Mouse (Mus musculus): ENCODE data around the gene Wdr45. TPM values are rescaled to one million over a fixed set of nuclear protein-coding genes. Genes with fewer than 3 reads are reported as not detected.
A peak's percentile ranks its signal among the peaks of the same experiment; 100 is the strongest.
"Not testable (repeated sequence)": the region's sequence is repeated elsewhere in the genome, so short reads cannot be mapped to it uniquely, and the experiment has no call there.

Wdr45 gene
- polyA plus RNA-seq, 1 experiment from 2014 or later: 18.7 TPM

- Histone ChIP-seq H3K4me3 (ENCODE audit: low read depth, low read length) (no peak overlapping the region), H3K9me3 (ENCODE audit: control insufficient read depth, low read length) (no peaks in the 10 kb centered on the region), H3K9ac (ENCODE audit: low read depth, low read length) (no peak overlapping the region), H3K27me3 (replicated peaks; ENCODE audit: control insufficient read depth, insufficient read depth, low read length) (no peaks in the 10 kb centered on the region), H3K36me3 (ENCODE audit: control insufficient read depth, insufficient read depth, low read length) (no peaks in the 10 kb centered on the region), H3K4me2 (ENCODE audit: low read depth, low read length) (no peak overlapping the region), H3K27ac (replicated peaks; ENCODE audit: low read depth, low read length) (no peak overlapping the region), H3K4me1 (ENCODE audit: control insufficient read depth, insufficient read depth, low read length) (no peaks in the 10 kb centered on the region)
- 34% methylated on average over 4 of the region's 4 CpGs for WGBS
- no peak for ATAC-seq (ENCODE audit: low read depth)
- no peak for DNase-seq (ENCODE audit: low spot score)
Observed at GRCm38 (mm10) chrX:7692862-7693261, 21.3 kb upstream of the Wdr45 start.

- Histone ChIP-seq H3K4me2 (ENCODE audit: low read depth, low read length) (peak overlapping the region; percentile 46), H3K27ac (replicated peaks; ENCODE audit: low read depth, low read length) (no peak overlapping the region), H3K9me3 (ENCODE audit: control insufficient read depth, low read length) (no peaks in the 10 kb centered on the region), H3K4me1 (ENCODE audit: control insufficient read depth, insufficient read depth, low read length) (no peaks in the 10 kb centered on the region), H3K27me3 (replicated peaks; ENCODE audit: control insufficient read depth, insufficient read depth, low read length) (no peaks in the 10 kb centered on the region), H3K36me3 (ENCODE audit: control insufficient read depth, insufficient read depth, low read length) (no peaks in the 10 kb centered on the region), H3K9ac (ENCODE audit: low read depth, low read length) (no peak overlapping the region), H3K4me3 (ENCODE audit: low read depth, low read length) (peak overlapping the region; percentile 50; the same call in 1 of the 2 replicates)
- no peak for DNase-seq (ENCODE audit: low spot score)
- 47% methylated on average over 6 of the region's 6 CpGs for whole genome bisulfite sequencing
- ATAC-seq (ENCODE audit: low read depth): peak; percentile 8; the same call in 1 of the 2 replicates
Observed at GRCm38 (mm10) chrX:7696520-7696919, 17.6 kb upstream of the Wdr45 start.

GRCm38 (mm10) chrX:7696954-7697381 lies 17.2 kb upstream of the Wdr45 start, which contains the start of gene Gpkow:
TSS of gene Gpkow (plus strand) at chrX:7697131.
- 21% methylated on average over 33 of the region's 33 CpGs for WGBS
- Histone ChIP-seq H3K9ac (ENCODE audit: low read depth, low read length) (peak within 1 kb of the TSS; percentile 61), H3K27me3 (replicated peaks; ENCODE audit: control insufficient read depth, insufficient read depth, low read length) (no peaks in the 10 kb centered on the region), H3K4me3 (ENCODE audit: low read depth, low read length) (peak within 1 kb of the TSS; percentile 50), H3K4me1 (ENCODE audit: control insufficient read depth, insufficient read depth, low read length) (no peaks in the 10 kb centered on the region), H3K9me3 (ENCODE audit: control insufficient read depth, low read length) (no peaks in the 10 kb centered on the region), H3K27ac (replicated peaks; ENCODE audit: low read depth, low read length) (no peak within 1 kb of the TSS), H3K4me2 (ENCODE audit: low read depth, low read length) (peak within 1 kb of the TSS; percentile 52), H3K36me3 (ENCODE audit: control insufficient read depth, insufficient read depth, low read length) (no peaks in the 10 kb centered on the region)
- peak; percentile 96 for ATAC-seq (ENCODE audit: low read depth)
- peak; percentile 97 for DNase-seq (ENCODE audit: low spot score)

GRCm38 (mm10) chrX:7713764-7714134 lies 384 bp upstream of the Wdr45 start:
- H3K36me3 ChIP-seq (ENCODE audit: control insufficient read depth, insufficient read depth, low read length); DNase-seq (ENCODE audit: low spot score); H3K27me3 ChIP-seq (replicated peaks; ENCODE audit: control insufficient read depth, insufficient read depth, low read length); ATAC-seq (ENCODE audit: low read depth); H3K27ac ChIP-seq (replicated peaks; ENCODE audit: low read depth, low read length); H3K4me1 ChIP-seq (ENCODE audit: control insufficient read depth, insufficient read depth, low read length); H3K9me3 ChIP-seq (ENCODE audit: control insufficient read depth, low read length): not testable (repeated sequence)
- peak overlapping the region; percentile 37 for H3K4me3 ChIP-seq (ENCODE audit: low read depth, low read length)
- 27% methylated on average over 5 of the region's 12 CpGs for WGBS
- H3K9ac ChIP-seq (ENCODE audit: low read depth, low read length): peak overlapping the region; percentile 46
- peak overlapping the region; percentile 50 for H3K4me2 ChIP-seq (ENCODE audit: low read depth, low read length)

- DNase-seq (ENCODE audit: low spot score): not testable (repeated sequence)
- 33% methylated on average over 1 of the region's 1 CpGs for WGBS
Observed at GRCm38 (mm10) chrX:7716058-7716457, 1.9 kb downstream of the Wdr45 start.

GRCm38 (mm10) chrX:7721514-7722281 lies 7.6 kb downstream of the Wdr45 start, which contains the start of gene Gm45208:
TSS of gene Gm45208 (plus strand) at chrX:7722245.
- peak within 1 kb of the TSS; percentile 90 for H3K27ac ChIP-seq (replicated peaks; ENCODE audit: low read depth, low read length)

More at GRCm38 (mm10) chrX:7716058-7716457, 1.9 kb downstream of the Wdr45 start:
- H3K4me1 ChIP-seq (ENCODE audit: control insufficient read depth, insufficient read depth, low read length); H3K4me3 ChIP-seq (ENCODE audit: low read depth, low read length); H3K9ac ChIP-seq (ENCODE audit: low read depth, low read length); H3K9me3 ChIP-seq (ENCODE audit: control insufficient read depth, low read length); H3K4me2 ChIP-seq (ENCODE audit: low read depth, low read length); H3K27me3 ChIP-seq (replicated peaks; ENCODE audit: control insufficient read depth, insufficient read depth, low read length); H3K36me3 ChIP-seq (ENCODE audit: control insufficient read depth, insufficient read depth, low read length); H3K27ac ChIP-seq (replicated peaks; ENCODE audit: low read depth, low read length); ATAC-seq (ENCODE audit: low read depth): not testable (repeated sequence)

GRCm38 (mm10) chrX:7722282-7722611 lies 8.1 kb downstream of the Wdr45 start:
- H3K9ac ChIP-seq (ENCODE audit: low read depth, low read length): peak overlapping the region; percentile 71
- no peak for DNase-seq (ENCODE audit: low spot score)
- ATAC-seq (ENCODE audit: low read depth): 0 out of 2 replicates have a peak, but pooled peaks have one; percentile 10
- peak overlapping the region; percentile 56 for H3K4me3 ChIP-seq (ENCODE audit: low read depth, low read length)
- WGBS: 15% methylated on average over 11 of the region's 11 CpGs
- H3K36me3 ChIP-seq (ENCODE audit: control insufficient read depth, insufficient read depth, low read length): 0 out of 2 replicates have a peak, but pooled peaks cover 10% of the 10 kb centered on the region
- H3K9me3 ChIP-seq (ENCODE audit: control insufficient read depth, low read length): no peaks in the 10 kb centered on the region
- peak overlapping the region; percentile 90; the same call in 1 of the 2 replicates for H3K27ac ChIP-seq (replicated peaks; ENCODE audit: low read depth, low read length)
- no peaks in the 10 kb centered on the region for H3K27me3 ChIP-seq (replicated peaks; ENCODE audit: control insufficient read depth, insufficient read depth, low read length)
- no peaks in the 10 kb centered on the region for H3K4me1 ChIP-seq (ENCODE audit: control insufficient read depth, insufficient read depth, low read length)
- H3K4me2 ChIP-seq (ENCODE audit: low read depth, low read length): peak overlapping the region; percentile 61

More at GRCm38 (mm10) chrX:7721514-7722281, 7.6 kb downstream of the Wdr45 start, which contains the start of gene Gm45208:
- Histone ChIP-seq H3K9ac (ENCODE audit: low read depth, low read length) (peak within 1 kb of the TSS; percentile 71), H3K4me3 (ENCODE audit: low read depth, low read length) (peak within 1 kb of the TSS; percentile 56), H3K9me3 (ENCODE audit: control insufficient read depth, low read length) (no peaks in the 10 kb centered on the region), H3K4me2 (ENCODE audit: low read depth, low read length) (peak within 1 kb of the TSS; percentile 61), H3K4me1 (ENCODE audit: control insufficient read depth, insufficient read depth, low read length) (no peaks in the 10 kb centered on the region), H3K36me3 (ENCODE audit: control insufficient read depth, insufficient read depth, low read length) (0 out of 2 replicates have a peak, but pooled peaks cover 5% of the 10 kb centered on the region), H3K27me3 (replicated peaks; ENCODE audit: control insufficient read depth, insufficient read depth, low read length) (no peaks in the 10 kb centered on the region)
- peak; percentile 93 for ATAC-seq (ENCODE audit: low read depth)
- peak; percentile 87 for DNase-seq (ENCODE audit: low spot score)
- WGBS: 31% methylated on average over 22 of the region's 22 CpGs

- Histone ChIP-seq H3K4me2 (ENCODE audit: low read depth, low read length) (peak overlapping the region; percentile 61), H3K9ac (ENCODE audit: low read depth, low read length) (peak overlapping the region; percentile 71), H3K9me3 (ENCODE audit: control insufficient read depth, low read length) (no peaks in the 10 kb centered on the region), H3K27ac (replicated peaks; ENCODE audit: low read depth, low read length) (no peak overlapping the region), H3K27me3 (replicated peaks; ENCODE audit: control insufficient read depth, insufficient read depth, low read length) (no peaks in the 10 kb centered on the region), H3K36me3 (ENCODE audit: control insufficient read depth, insufficient read depth, low read length) (0 out of 2 replicates have a peak, but pooled peaks cover 10% of the 10 kb centered on the region), H3K4me1 (ENCODE audit: control insufficient read depth, insufficient read depth, low read length) (no peaks in the 10 kb centered on the region), H3K4me3 (ENCODE audit: low read depth, low read length) (peak overlapping the region; percentile 56)
- 10% methylated on average over 4 of the region's 4 CpGs for WGBS
- no peak for DNase-seq (ENCODE audit: low spot score)
- ATAC-seq (ENCODE audit: low read depth): no peak
Observed at GRCm38 (mm10) chrX:7722691-7723090, 8.6 kb downstream of the Wdr45 start.

All from embryonic facial prominence, embryonic 14.5 days (tissue).